Mouse (Mus musculus): ENCODE data around the gene Lrrc8a.

Gene Lrrc8a

DNA sequence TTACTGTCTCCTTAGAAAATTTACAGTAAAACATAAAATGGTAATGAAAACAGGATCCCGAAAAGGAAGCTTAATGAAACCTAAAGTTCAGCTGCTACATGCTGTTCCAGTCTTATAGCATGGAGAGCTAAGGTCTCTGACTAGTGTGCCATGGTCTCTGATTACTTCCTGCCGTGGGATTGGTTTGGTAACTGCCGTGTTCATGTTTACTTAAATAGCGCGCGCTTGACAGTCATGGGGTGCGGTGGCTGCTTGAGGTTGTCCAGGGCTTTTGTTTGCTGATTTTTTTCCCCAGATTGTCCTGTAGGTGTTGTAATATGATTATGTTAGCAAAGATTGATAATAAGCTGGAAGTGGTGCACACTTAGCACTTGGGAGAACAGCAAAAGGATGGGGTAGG, 68.6 kb downstream of the Lrrc8a start:
- no peak for DNase-seq (ENCODE audit: low spot score in 2 of 2)

DNA sequence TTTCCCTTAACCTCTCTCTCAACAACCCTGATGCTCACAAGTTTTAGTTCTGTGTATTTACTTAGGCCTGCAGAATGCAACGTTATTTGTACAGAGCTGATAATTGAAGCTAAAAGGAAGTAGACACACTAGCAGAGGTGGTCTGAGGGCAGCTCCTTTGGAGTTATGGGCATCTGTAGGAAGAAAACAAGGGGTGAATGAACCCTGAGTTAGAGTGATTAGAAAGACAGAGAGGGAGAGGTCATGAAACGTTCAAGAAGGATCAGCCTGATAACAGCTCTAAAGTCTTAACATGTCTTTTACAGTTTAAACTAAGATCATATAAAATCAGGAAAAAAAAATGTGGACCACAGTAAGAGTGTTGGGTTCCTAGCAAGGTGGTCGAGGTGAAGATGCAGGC, 71.8 kb downstream of the Lrrc8a start:
- no peak for DNase-seq (ENCODE audit: low spot score in 2 of 2)

DNA sequence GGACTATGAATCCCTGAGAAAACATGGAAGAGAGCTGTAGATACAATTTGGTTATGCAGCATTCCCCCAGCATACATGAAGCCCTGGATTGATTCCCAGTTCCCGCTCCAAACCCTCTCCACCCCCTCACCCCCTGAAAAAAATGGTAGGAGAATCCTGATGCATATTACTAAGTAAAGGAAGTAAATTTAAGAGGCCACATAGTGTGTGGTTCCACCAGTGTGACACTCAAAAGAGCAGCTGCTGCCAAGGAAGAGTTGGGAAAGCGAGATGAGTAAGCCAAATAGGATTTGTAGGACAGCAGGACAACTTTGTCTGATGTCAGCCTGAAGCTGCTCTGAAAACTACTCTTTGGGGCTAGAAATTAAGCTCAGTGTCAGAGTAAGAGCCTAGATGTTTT, 74.0 kb downstream of the Lrrc8a start:
- no peak for DNase-seq (ENCODE audit: low spot score in 2 of 2)

Data from thymus, postnatal 10 days (tissue).